Mouse (Mus musculus) granulocyte monocyte progenitor cell, adult 5-6 weeks (primary cell): ENCODE measurements around the gene Lcorl. TPM values are rescaled to one million over a fixed set of nuclear protein-coding genes. Genes with fewer than 3 reads are reported as not detected.
"Not testable (repeated sequence)": the region's sequence is repeated elsewhere in the genome, so short reads cannot be mapped to it uniquely, and the experiment has no call there.

Experiments used
- ATAC-seq: replicated peaks from 2 replicates; pipeline ENCODE4 v1.8.0; 2016; ENCODE audit warnings: mild to moderate bottlenecking, moderate TSS enrichment, inconsistent platforms; ENCODE audit not compliant: poor library complexity, severe bottlenecking
- total RNA-seq, 2 experiments: library from RNA; stranded (forward) in 1 of 2; stranded (reverse) in 1 of 2; fragments of 200-712, 200-1000 nt in 1 of 2; fragments of >200 nt in 1 of 2; fragmentation: Nextera tagmentation in 1 of 2; gene quantifications; 2 replicates each; pipeline ENCODE4 v1.2.3; 2014 to 2017

Gene Lcorl
- total RNA-seq, 2 experiments from 2014 or later = 31.4 to 34.3 TPM

GRCm38 (mm10) chr5:45718848-45719488 lies 138.4 kb downstream of the Lcorl start:
- ATAC-seq = peak; percentile 97

- ATAC-seq = peak; percentile 92
Measured at GRCm38 (mm10) chr5:45709653-45710052, 147.8 kb downstream of the Lcorl start.

GRCm38 (mm10) chr5:45706811-45707210 lies 150.6 kb downstream of the Lcorl start:
- ATAC-seq = peak; percentile 46

GRCm38 (mm10) chr5:45691678-45692077 lies 165.7 kb downstream of the Lcorl start:
- ATAC-seq = no peak

- ATAC-seq = no peak
Measured at GRCm38 (mm10) chr5:45690802-45691201, 166.6 kb downstream of the Lcorl start.

GRCm38 (mm10) chr5:45689152-45689551 lies 168.3 kb downstream of the Lcorl start:
- ATAC-seq = no peak

- ATAC-seq = no peak
Measured at GRCm38 (mm10) chr5:45686223-45686622, 171.2 kb downstream of the Lcorl start.

- ATAC-seq = no peak
Measured at GRCm38 (mm10) chr5:45685243-45685642, 172.2 kb downstream of the Lcorl start.

- ATAC-seq = no peak
Measured at GRCm38 (mm10) chr5:45683388-45683787, 174.0 kb downstream of the Lcorl start.

- no peak for ATAC-seq
Measured at GRCm38 (mm10) chr5:45679955-45680354, 177.5 kb downstream of the Lcorl start.

GRCm38 (mm10) chr5:45677639-45678038 lies 179.8 kb downstream of the Lcorl start:
- peak; percentile 99 for ATAC-seq

- no peak for ATAC-seq
Measured at GRCm38 (mm10) chr5:45675032-45675431, 182.4 kb downstream of the Lcorl start.

- ATAC-seq = no peak
Measured at GRCm38 (mm10) chr5:45670894-45671494, 186.4 kb downstream of the Lcorl start.

GRCm38 (mm10) chr5:45670280-45670670 lies 187.1 kb downstream of the Lcorl start:
- ATAC-seq = no peak

GRCm38 (mm10) chr5:45669598-45670279 lies 187.7 kb downstream of the Lcorl start, which contains the start of gene Ncapg:
Gene Ncapg, plus strand, starts transcription at chr5:45669919.
- ATAC-seq = peak; percentile 96

GRCm38 (mm10) chr5:45669234-45669597 lies 188.2 kb downstream of the Lcorl start:
- ATAC-seq = no peak; the same call in 1 of the 2 replicates

GRCm38 (mm10) chr5:45668831-45669230 lies 188.6 kb downstream of the Lcorl start:
- peak; percentile 19 for ATAC-seq

- ATAC-seq = no peak
Measured at GRCm38 (mm10) chr5:45668324-45668723, 189.1 kb downstream of the Lcorl start.

GRCm38 (mm10) chr5:45658406-45658805 lies 199.0 kb downstream of the Lcorl start:
- ATAC-seq = not testable (repeated sequence)

GRCm38 (mm10) chr5:45651026-45651703 lies 206.2 kb downstream of the Lcorl start:
- ATAC-seq = no peak
